Mouse (Mus musculus): ENCODE results near the gene Ptges3. TPM values are rescaled to one million over a fixed set of nuclear protein-coding genes. Genes with fewer than 3 reads are reported as not detected.
"Not testable (repeated sequence)": the region's sequence is repeated elsewhere in the genome, so short reads cannot be mapped to it uniquely, and the experiment has no call there.

Gene Ptges3
- polyA plus RNA-seq, 1 experiment from 2014 or later = 583 TPM

DNA sequence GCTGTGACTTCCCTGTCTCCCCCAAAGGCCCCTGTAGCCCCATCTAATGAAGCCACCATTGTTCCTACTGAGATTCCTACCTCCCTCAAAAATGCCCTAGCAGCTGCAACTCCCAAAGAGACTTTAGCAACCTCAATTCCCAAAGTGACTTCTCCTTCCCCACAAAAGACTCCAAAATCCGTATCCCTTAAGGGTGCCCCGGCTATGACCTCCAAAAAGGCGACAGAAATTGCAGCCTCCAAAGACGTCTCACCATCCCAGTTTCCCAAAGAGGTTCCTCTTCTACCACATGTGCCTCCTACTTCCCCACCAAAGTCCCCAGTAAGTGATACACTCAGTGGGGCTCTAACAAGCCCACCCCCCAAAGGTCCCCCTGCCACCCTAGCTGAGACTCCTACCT lies 17.1 kb upstream of the Ptges3 start:
- Histone ChIP-seq H3K9ac (no peak overlapping the region), H3K4me1 (peaks cover 27% of the 10 kb centered on the region), H3K4me2 (no peak overlapping the region), H3K4me3 (no peak overlapping the region), H3K27me3 (no peaks in the 10 kb centered on the region), H3K9me3 (replicated peaks) (no peaks in the 10 kb centered on the region), H3K36me3 (ENCODE audit: poor library complexity, severe bottlenecking) (peaks cover 88% of the 10 kb centered on the region), H3K27ac (no peak overlapping the region)
- 89% methylated on average over 4 of the region's 4 CpGs for WGBS
- ATAC-seq = no peak

DNA sequence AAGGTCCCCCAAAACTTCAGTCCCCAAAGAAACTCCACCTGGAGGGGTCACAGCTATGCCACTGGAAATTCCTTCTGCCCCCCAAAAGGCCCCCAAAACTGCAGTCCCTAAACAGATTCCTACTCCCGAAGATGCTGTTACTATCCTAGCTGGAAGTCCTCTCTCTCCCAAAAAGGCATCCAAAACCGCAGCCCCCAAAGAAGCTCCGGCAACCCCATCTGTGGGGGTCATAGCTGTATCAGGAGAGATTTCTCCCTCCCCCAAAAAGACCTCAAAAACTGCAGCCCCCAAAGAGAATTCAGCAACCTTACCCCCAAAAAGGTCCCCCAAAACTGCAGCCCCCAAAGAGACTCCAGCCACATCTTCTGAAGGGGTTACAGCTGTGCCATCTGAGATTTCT lies 16.3 kb upstream of the Ptges3 start:
- Histone ChIP-seq H3K36me3 (ENCODE audit: poor library complexity, severe bottlenecking) (peaks cover 95% of the 10 kb centered on the region), H3K4me2 (no peak overlapping the region), H3K27ac (no peak overlapping the region), H3K4me3 (no peak overlapping the region), H3K4me1 (peaks cover 19% of the 10 kb centered on the region), H3K27me3 (no peaks in the 10 kb centered on the region), H3K9me3 (replicated peaks) (no peaks in the 10 kb centered on the region), H3K9ac (no peak overlapping the region)
- ATAC-seq = no peak
- WGBS = 93% methylated on average over 3 of the region's 3 CpGs

DNA sequence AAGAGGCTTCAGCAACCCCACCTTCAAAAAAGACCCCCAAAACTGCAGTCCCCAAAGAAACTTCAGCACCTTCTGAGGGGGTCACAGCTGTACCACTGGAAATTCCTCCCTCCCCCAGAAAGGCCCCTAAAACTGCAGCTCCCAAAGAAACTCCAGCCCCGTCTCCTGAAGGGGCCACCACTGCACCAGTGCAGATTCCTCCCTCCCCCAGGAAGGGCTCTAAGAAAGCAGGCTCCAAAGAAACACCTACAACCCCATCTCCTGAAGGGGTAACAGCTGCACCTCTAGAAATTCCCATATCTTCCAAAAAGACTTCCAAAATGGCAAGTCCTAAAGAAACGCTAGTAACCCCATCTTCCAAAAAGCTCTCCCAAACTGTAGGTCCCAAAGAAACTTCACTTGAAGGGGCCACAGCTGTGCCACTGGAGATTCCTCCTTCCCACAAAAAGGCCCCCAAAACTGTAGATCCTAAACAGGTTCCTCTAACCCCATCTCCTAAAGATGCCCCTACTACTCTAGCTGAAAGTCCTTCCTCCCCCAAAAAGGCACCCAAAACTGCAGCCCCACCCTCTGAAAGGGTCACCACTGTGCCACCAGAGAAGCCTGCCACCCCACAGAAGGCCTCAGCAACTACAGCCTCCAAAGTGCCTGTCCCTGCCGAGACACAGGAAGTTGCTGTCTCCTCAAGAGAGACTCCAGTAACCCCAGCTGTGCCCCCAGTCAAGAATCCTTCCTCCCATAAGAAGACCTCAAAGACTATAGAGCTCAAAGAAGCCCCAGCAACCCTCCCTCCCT lies 15.5 kb upstream of the Ptges3 start:
- H3K4me2 ChIP-seq = no peak overlapping the region
- peaks cover 99% of the 10 kb centered on the region for H3K36me3 ChIP-seq (ENCODE audit: poor library complexity, severe bottlenecking)
- H3K9ac ChIP-seq = 0 out of 2 replicates have a peak overlapping the region, but pooled peaks have one; percentile 0
- H3K9me3 ChIP-seq (replicated peaks) = no peaks in the 10 kb centered on the region
- no peaks in the 10 kb centered on the region for H3K27me3 ChIP-seq
- no peak overlapping the region for H3K27ac ChIP-seq
- ATAC-seq = no peak
- WGBS = 76% methylated on average over 3 of the region's 3 CpGs
- peaks cover 12% of the 10 kb centered on the region for H3K4me1 ChIP-seq
- H3K4me3 ChIP-seq = no peak overlapping the region

DNA sequence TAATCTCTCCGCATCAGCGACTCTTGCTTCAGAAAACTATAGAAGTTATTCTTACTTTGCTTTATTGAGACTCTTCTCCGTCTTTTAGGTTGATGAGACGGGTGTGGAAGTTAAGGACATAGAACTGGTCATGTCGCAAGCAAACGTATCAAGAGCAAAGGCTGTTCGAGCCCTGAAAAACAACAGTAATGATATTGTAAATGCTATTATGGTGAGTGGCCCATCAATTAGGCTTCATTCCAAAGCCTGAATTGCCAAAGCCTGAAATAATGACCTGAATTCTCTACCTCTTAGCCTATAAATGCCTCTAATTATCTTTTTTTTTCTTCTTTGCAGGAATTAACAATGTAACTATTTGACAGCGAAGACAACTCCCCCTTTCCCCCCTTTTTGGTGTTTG lies 10.6 kb upstream of the Ptges3 start:
- Histone ChIP-seq H3K27ac (no peak overlapping the region), H3K9me3 (replicated peaks) (no peaks in the 10 kb centered on the region), H3K36me3 (ENCODE audit: poor library complexity, severe bottlenecking) (peaks cover 85% of the 10 kb centered on the region), H3K4me1 (0 out of 2 replicates have a peak, but pooled peaks cover 9% of the 10 kb centered on the region), H3K9ac (no peak overlapping the region), H3K4me3 (no peak overlapping the region), H3K27me3 (no peaks in the 10 kb centered on the region), H3K4me2 (no peak overlapping the region)
- ATAC-seq = no peak
- 83% methylated on average over 8 of the region's 8 CpGs for WGBS

DNA sequence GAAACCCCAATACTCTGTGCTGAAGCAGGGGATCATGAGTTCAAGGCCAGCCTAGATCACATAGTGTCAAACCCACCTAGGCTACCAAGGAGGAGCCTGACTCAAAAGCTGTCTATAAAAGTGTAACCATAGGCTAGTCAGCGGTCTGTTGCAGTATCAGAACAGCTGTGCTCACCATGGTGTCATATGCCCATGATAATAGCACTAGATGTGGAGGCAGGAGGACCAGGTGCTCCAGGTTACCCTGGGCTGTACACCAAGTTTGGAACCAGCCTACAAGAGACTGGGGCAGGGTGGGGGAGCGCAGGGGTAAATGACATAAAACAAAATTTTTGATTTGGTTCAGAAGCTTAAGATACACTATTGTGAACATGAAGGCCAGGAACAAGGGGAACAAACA lies 9.0 kb upstream of the Ptges3 start:
- Histone ChIP-seq H3K36me3 (ENCODE audit: poor library complexity, severe bottlenecking) (peaks cover 69% of the 10 kb centered on the region), H3K9ac (no peak overlapping the region), H3K27ac (no peak overlapping the region), H3K4me3 (no peak overlapping the region), H3K9me3 (replicated peaks) (no peaks in the 10 kb centered on the region), H3K4me1 (0 out of 2 replicates have a peak, but pooled peaks cover 4% of the 10 kb centered on the region), H3K4me2 (no peak overlapping the region), H3K27me3 (no peaks in the 10 kb centered on the region)
- WGBS = 99% methylated on average over 2 of the region's 2 CpGs
- no peak for ATAC-seq

DNA sequence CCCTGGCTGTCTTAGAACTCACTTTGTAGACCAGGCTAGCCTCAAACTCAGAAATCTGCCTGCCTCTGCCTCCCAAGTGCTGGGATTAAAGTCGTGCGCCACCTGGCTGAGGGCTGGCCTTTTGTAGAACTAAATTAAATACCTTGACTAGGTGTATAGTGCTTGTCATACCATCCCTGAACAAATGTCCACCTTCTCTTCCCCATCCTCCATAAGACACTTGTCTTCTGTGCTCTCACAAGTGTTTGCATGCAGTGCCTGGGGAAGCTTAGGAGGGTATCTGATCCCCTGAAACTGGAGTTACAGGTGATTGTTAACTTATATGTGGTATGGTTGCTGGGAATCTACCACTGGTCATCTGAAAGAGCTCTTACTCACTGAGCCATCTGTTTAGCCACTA lies 8.4 kb upstream of the Ptges3 start:
- no peak for ATAC-seq
- Histone ChIP-seq H3K27ac (no peak overlapping the region; the same call in 1 of the 2 replicates), H3K4me2 (no peak overlapping the region), H3K9me3 (replicated peaks) (no peaks in the 10 kb centered on the region), H3K4me1 (no peaks in the 10 kb centered on the region), H3K9ac (no peak overlapping the region), H3K4me3 (no peak overlapping the region), H3K27me3 (no peaks in the 10 kb centered on the region), H3K36me3 (ENCODE audit: poor library complexity, severe bottlenecking) (peaks cover 63% of the 10 kb centered on the region)
- WGBS = 94% methylated on average over 2 of the region's 2 CpGs

DNA sequence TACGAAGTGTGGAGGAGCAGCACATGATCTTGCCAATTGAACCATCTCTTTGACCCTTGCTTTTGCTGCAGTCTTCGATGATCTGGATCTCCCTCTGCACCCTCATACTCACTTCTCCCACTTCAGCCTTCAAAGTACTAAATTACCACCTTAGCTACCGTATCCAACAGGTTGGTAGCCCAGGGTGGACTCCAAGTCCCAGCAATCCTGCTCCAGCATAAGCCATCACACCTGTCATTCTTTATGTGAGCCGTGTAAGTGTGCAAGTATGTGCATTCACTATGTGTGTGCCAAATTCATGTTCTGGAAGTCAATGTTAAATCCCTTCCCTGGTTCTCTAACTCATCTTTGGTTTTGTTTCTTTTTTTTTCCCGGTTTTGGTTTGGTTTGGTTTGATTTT lies 7.2 kb upstream of the Ptges3 start:
- H3K27ac ChIP-seq = no peak overlapping the region
- H3K4me1 ChIP-seq = no peaks in the 10 kb centered on the region
- no peak overlapping the region for H3K9ac ChIP-seq
- no peak overlapping the region for H3K4me2 ChIP-seq
- peaks cover 50% of the 10 kb centered on the region for H3K36me3 ChIP-seq (ENCODE audit: poor library complexity, severe bottlenecking)
- ATAC-seq = no peak
- no peak overlapping the region for H3K4me3 ChIP-seq
- no peaks in the 10 kb centered on the region for H3K27me3 ChIP-seq
- 93% methylated on average over 5 of the region's 5 CpGs for WGBS
- no peaks in the 10 kb centered on the region for H3K9me3 ChIP-seq (replicated peaks)

DNA sequence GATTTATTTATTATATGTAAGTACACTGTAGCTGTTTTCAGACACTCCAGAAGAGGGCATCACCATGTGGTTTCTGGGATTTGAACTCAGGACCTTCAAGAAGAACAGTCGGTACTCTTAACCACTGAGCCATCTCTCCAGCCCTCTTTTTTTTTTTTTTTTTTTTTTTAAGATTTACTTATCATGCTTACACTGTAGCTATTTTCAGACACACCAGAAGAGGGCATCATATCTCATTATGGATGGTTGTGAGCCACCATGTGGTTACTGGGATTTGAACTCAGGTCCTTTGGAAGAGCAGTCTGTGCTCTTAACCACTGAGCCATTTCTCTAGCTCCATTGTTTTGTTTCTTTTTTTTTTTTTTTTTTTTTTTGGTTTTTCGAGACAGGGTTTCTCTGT lies 6.6 kb upstream of the Ptges3 start:
- H3K36me3 ChIP-seq (ENCODE audit: poor library complexity, severe bottlenecking) = peaks cover 45% of the 10 kb centered on the region
- not testable (repeated sequence) for H3K9ac ChIP-seq; H3K4me2 ChIP-seq; H3K9me3 ChIP-seq (replicated peaks); H3K27ac ChIP-seq; H3K4me1 ChIP-seq; H3K27me3 ChIP-seq; H3K4me3 ChIP-seq; ATAC-seq
- 100% methylated on average over 1 of the region's 2 CpGs for WGBS

DNA sequence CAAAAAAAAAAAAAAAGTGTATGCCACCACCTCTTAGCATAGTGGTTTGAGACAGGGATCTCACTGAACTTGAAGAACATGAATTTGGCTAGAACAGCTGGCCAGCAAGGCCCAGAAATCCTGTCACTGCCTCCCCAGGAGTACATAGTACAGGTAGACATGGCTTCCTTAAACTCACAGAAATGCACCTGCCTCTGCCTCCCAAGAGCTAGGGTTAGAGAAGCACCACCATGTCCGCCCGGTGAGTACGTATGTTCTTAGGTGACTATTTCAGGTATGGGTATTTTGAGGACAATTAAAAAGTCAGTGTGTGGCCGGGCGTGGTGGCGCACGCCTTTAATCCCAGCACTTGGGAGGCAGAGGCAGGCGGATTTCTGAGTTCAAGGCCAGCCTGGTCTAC lies 5.8 kb upstream of the Ptges3 start:
- Histone ChIP-seq H3K4me3 (no peak overlapping the region), H3K27ac (no peak overlapping the region), H3K4me1 (peaks cover 5% of the 10 kb centered on the region), H3K9ac (no peak overlapping the region), H3K27me3 (no peaks in the 10 kb centered on the region), H3K36me3 (ENCODE audit: poor library complexity, severe bottlenecking) (peaks cover 37% of the 10 kb centered on the region), H3K4me2 (no peak overlapping the region), H3K9me3 (replicated peaks) (no peaks in the 10 kb centered on the region)
- no peak for ATAC-seq
- WGBS = 94% methylated on average over 8 of the region's 8 CpGs

DNA sequence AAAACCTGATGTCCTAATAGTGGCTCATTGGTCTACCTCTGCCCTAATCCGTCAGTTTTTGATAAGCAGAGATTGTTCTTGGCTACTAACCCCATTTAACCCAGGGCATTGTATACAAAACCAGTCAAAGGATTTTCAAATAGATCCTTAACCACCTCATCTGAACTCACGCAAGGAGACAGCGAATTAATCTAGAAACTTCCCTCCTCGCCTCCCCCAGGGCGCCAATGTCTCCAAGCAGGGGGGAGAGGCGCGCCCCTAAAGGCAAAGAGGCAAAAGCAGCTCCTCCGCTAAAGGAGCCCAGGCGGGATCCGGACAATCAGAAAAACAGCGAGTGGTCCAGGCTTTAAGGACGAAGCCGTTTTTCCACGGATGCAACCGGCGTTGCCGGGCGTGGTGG lies 570 bp upstream of the Ptges3 start:
- H3K27ac ChIP-seq = peak overlapping the region; percentile 99
- no peaks in the 10 kb centered on the region for H3K27me3 ChIP-seq
- under 1% methylated on average over 18 of the region's 18 CpGs for WGBS
- H3K36me3 ChIP-seq (ENCODE audit: poor library complexity, severe bottlenecking) = peaks cover 8% of the 10 kb centered on the region; the same call in 1 of the 2 replicates
- H3K9me3 ChIP-seq (replicated peaks) = no peaks in the 10 kb centered on the region
- peak overlapping the region; percentile 77 for H3K4me2 ChIP-seq
- H3K9ac ChIP-seq = peak overlapping the region; percentile 88
- H3K4me1 ChIP-seq = peaks cover 33% of the 10 kb centered on the region
- peak; percentile 2; the same call in 1 of the 2 replicates for ATAC-seq
- H3K4me3 ChIP-seq = peak overlapping the region; percentile 77

DNA sequence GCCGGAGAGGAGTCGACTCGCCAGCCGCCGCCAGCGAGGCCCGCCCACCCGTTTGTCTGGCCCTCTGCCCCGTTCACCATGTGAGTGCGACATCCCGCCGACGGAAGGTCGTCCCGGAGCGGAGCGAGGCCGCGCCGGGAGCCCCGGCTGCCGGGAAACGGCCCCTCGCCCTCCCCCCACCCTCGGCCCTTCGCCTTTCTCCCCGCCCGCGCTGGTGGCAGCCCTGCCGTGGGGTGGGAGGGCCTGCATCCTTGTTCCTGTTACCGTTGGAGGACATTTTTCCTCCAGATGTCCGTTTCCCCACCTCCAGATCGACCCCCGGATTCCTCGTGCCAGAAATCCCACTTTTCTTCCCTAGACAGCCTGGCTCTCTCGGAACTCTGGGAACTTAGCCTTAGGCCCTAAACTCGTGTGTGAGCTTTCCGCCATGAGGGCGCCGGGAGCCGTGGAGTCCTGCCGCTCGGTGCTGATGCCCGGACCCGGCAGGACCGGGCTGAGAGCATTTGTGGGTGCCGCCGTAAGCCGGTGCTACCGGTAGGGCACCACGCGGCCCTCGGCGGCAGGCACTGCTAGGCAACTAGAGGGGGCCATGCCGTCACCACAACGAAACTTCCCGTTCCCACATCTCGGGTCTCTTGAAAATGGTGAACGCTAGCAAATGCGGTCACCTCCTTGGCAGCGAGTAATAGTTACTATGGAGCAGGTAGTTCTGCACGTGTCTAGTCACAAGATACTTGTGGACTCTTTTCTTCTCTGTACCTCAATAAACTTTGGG lies 640 bp downstream of the Ptges3 start:
- Histone ChIP-seq H3K9ac (peak overlapping the region; percentile 88), H3K9me3 (replicated peaks) (no peaks in the 10 kb centered on the region), H3K4me2 (peak overlapping the region; percentile 77), H3K27me3 (no peaks in the 10 kb centered on the region), H3K4me1 (peaks cover 33% of the 10 kb centered on the region), H3K27ac (peak overlapping the region; percentile 99), H3K36me3 (ENCODE audit: poor library complexity, severe bottlenecking) (peaks cover 16% of the 10 kb centered on the region), H3K4me3 (peak overlapping the region; percentile 77)
- WGBS = under 1% methylated on average over 50 of the region's 62 CpGs
- ATAC-seq = peak; percentile 69

DNA sequence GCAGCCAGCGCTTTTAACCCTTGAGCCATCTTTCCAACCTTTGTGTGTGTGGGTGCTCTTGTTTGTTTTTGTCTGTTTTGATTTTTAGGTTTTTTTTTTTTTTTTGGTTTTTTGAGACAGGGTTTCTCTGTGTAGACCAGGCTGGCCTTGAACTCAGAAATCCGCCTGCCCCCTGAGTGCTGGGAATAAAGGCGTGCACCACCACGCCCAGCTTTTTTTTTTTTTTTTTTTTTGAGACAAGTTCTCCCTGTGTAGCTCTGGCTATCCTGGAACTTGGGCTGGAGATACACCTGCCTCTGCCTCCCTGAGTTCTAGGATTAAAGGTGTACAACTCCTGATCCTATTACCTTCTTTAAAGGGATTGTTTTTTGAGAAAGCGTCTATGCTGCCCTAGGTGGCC lies 2.4 kb downstream of the Ptges3 start:
- 82% methylated on average over 5 of the region's 5 CpGs for WGBS
- H3K27me3 ChIP-seq = no peaks in the 10 kb centered on the region
- H3K36me3 ChIP-seq (ENCODE audit: poor library complexity, severe bottlenecking) = peaks cover 19% of the 10 kb centered on the region
- peak overlapping the region; percentile 88 for H3K9ac ChIP-seq
- H3K4me1 ChIP-seq = peaks cover 33% of the 10 kb centered on the region
- H3K27ac ChIP-seq = no peak overlapping the region
- H3K4me2 ChIP-seq = peak overlapping the region; percentile 77
- H3K4me3 ChIP-seq = peak overlapping the region; percentile 77
- ATAC-seq = no peak
- H3K9me3 ChIP-seq (replicated peaks) = no peaks in the 10 kb centered on the region

All from forebrain, embryonic 13.5 days (tissue).